ENCODE assay signal across 11 mouse cellular contexts in the genomic region with DNA sequence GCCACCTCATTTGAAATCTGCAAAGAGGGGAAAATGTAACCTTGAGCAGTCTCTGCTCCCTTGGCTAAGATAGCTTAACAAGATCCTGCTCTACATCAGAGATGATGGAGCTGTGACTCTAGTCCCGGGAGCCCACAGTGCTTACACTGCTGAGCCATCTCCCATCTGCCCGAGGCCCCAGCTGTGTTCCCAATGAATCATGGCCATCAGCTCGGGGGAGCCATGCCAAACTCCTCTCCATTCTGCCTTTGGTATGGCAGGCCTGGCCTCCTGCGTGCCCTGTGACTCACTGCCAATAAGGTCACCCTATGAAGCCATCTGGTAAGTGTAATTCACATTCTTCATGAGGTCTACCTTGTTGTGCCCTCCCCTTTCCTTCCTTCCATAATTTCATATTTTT. TPM values are rescaled to one million over a fixed set of nuclear protein-coding genes. Genes with fewer than 3 reads are reported as not detected.
DNase-seq lines count a peak whose midpoint lies in the region; ATAC-seq and TF ChIP-seq lines count a peak whose summit lies in the region.
"Had no signal": no experiment of that assay in that cellular context is flagged by ENCODE, and none has a peak within 500 bp of the region (broad histone marks: within the 10 kb centered on the region; RNA-seq: fewer than 3 reads in every experiment).

No protein-coding gene starts in this region.

- peaks cover 13% of the 10 kb centered on the region for H3K4me1 ChIP-seq in embryonic fibroblast, embryonic 13.5 days (ENCODE audit: control insufficient read depth, insufficient read depth, low read length)
- H3K4me1 ChIP-seq in liver, embryonic 11.5 days (replicated peaks; ENCODE audit: control insufficient read depth, insufficient read depth, low read length), result no peaks in the 10 kb centered on the region
- H3K4me1 ChIP-seq in forebrain, embryonic 16.5 days (replicated peaks; ENCODE audit: control insufficient read depth, insufficient read depth, low read length), result no peaks in the 10 kb centered on the region

- TF ChIP-seq CTCF in layer of hippocampus, adult 2 months (conservative IDR thresholded peaks at IDR 0.05), result no peak
- TF ChIP-seq CTCF in embryonic fibroblast, embryonic 13.5 days (IDR thresholded peaks at IDR 0.05; ENCODE audit: borderline replicate concordance, insufficient read depth, low read length), result no peak

- H3K9ac ChIP-seq in liver, embryonic 11.5 days (ENCODE audit: low read depth, low read length), result no peak overlapping the region
- no peak overlapping the region for H3K9ac ChIP-seq in forebrain, embryonic 16.5 days (replicated peaks; ENCODE audit: low read depth, low read length)

- no peak for TF ChIP-seq POLR2A in embryonic fibroblast, embryonic 13.5 days (IDR thresholded peaks at IDR 0.05; ENCODE audit: low read depth, low read length)

- no peaks in the 10 kb centered on the region for H3K36me3 ChIP-seq in liver, embryonic 11.5 days (ENCODE audit: control insufficient read depth, insufficient read depth, low read length)
- H3K36me3 ChIP-seq in forebrain, embryonic 16.5 days (ENCODE audit: control insufficient read depth, insufficient read depth), result no peaks in the 10 kb centered on the region

- no peaks in the 10 kb centered on the region for H3K27me3 ChIP-seq in liver, embryonic 11.5 days (replicated peaks; ENCODE audit: control insufficient read depth, insufficient read depth, low read length)
- H3K27me3 ChIP-seq in forebrain, embryonic 16.5 days (replicated peaks; ENCODE audit: control insufficient read depth, insufficient read depth, low read length), result no peaks in the 10 kb centered on the region
- H3K27me3 ChIP-seq: CH12.LX had no signal

- ATAC-seq in liver, embryonic 11.5 days (replicated peaks; ENCODE audit: low FRiP score), result no peak
- ATAC-seq in granulocyte monocyte progenitor cell, adult 5-6 weeks (replicated peaks; ENCODE audit: poor library complexity, severe bottlenecking), result no peak
- no peak for ATAC-seq in forebrain, embryonic 16.5 days

- 73% methylated on average over 4 of the region's 4 CpGs for WGBS in liver, embryonic 11.5 days
- 72% methylated on average over 4 of the region's 4 CpGs for WGBS in forebrain, embryonic 16.5 days

- no peak for DNase-seq in layer of hippocampus, adult 2 months (ENCODE audit: low spot score in 2 of 2)
- DNase-seq in layer of hippocampus, postnatal 25 days (ENCODE audit: extremely low spot score in 1 of 2, low spot score in 1 of 2), result no peak
- DNase-seq in Muller cell, postnatal 12 days (ENCODE audit: inconsistent ontology term), result peak; percentile 72
- peak; percentile 85 to 88 for DNase-seq in adrenal gland, postnatal 36 days
- no peak for DNase-seq in liver, embryonic 11.5 days (ENCODE audit: low spot score)
- DNase-seq: liver; lung, postnatal 4 days had no signal

- peak overlapping the region; percentile 39; the same call in 1 of the 2 replicates for H3K27ac ChIP-seq in layer of hippocampus, adult 2 months
- peak overlapping the region; percentile 45; the same call in 1 of the 2 replicates for H3K27ac ChIP-seq in embryonic fibroblast, embryonic 13.5 days (ENCODE audit: insufficient read depth, low read length)
- H3K27ac ChIP-seq in liver, embryonic 11.5 days (ENCODE audit: low read depth, low read length), result no peak overlapping the region
- H3K27ac ChIP-seq in forebrain, embryonic 16.5 days (ENCODE audit: low read length), result no peak overlapping the region

- H3K9me3 ChIP-seq in liver, embryonic 11.5 days (ENCODE audit: control insufficient read depth, low read length), result no peaks in the 10 kb centered on the region
- 0 out of 2 replicates have a peak, but pooled peaks cover 4% of the 10 kb centered on the region for H3K9me3 ChIP-seq in forebrain, embryonic 16.5 days (ENCODE audit: control insufficient read depth, low read length)

- no peak overlapping the region for H3K4me3 ChIP-seq in layer of hippocampus, adult 2 months
- H3K4me3 ChIP-seq in embryonic fibroblast, embryonic 13.5 days (ENCODE audit: insufficient read depth, low read length), result no peak overlapping the region
- no peak overlapping the region for H3K4me3 ChIP-seq in liver, embryonic 11.5 days (ENCODE audit: low read depth, low read length)
- H3K4me3 ChIP-seq in forebrain, embryonic 16.5 days (replicated peaks; ENCODE audit: low read length), result no peak overlapping the region

- H3K4me2 ChIP-seq in liver, embryonic 11.5 days, result no peak overlapping the region
- H3K4me2 ChIP-seq in forebrain, embryonic 16.5 days (ENCODE audit: low read length), result no peak overlapping the region

RNA-seq across cellular contexts. Expression of a gene that starts 57.4 kb away (rescaled TPM):
- 10 to 100 TPM; 42.7 to 45.3 TPM for total RNA-seq in layer of hippocampus, adult 2 months (2021)
- total RNA-seq in layer of hippocampus, postnatal 25 days (2021), result 10 to 100 TPM; 31.3 to 45.2 TPM
- total RNA-seq in adrenal gland, postnatal 36 days (2021), result 1 to 10 TPM; 1.3 to 4.7 TPM
- 7.9 and 9.1 TPM in 2 replicates for polyA plus RNA-seq in embryonic fibroblast, embryonic 13.5 days (2011; ENCODE audit: insufficient read length, low read depth, missing spikeins)
- polyA plus RNA-seq in liver, embryonic 11.5 days (2014; fragmentation: Nextera tagmentation; extraction: Ambion mirVana), result 1.3 TPM in 2 replicates
- 3.0 and 4.5 TPM in 2 replicates for total RNA-seq in granulocyte monocyte progenitor cell, adult 5-6 weeks (2014; fragmentation: Nextera tagmentation)
- total RNA-seq in granulocyte monocyte progenitor cell, adult 5-6 weeks (2017), result 2.1 and 2.4 TPM in 2 replicates
- polyA plus RNA-seq in forebrain, embryonic 16.5 days (2015; fragmentation: Nextera tagmentation; extraction: Ambion mirVana), result 13.0 and 14.7 TPM in 2 replicates

Comparison
In these comparisons a context has a peak if more than half of its experiments do, and no peak if none do; other contexts are left out.
1. DNase-seq: peak in Muller cell, postnatal 12 days (single experiment) and adrenal gland, postnatal 36 days (2 of 2); none in layer of hippocampus, adult 2 months (0 of 2), layer of hippocampus, postnatal 25 days (0 of 2) and liver, embryonic 11.5 days (single experiment).
2. H3K27ac ChIP-seq: peak in layer of hippocampus, adult 2 months (single experiment) and embryonic fibroblast, embryonic 13.5 days (single experiment); none in liver, embryonic 11.5 days (single experiment) and forebrain, embryonic 16.5 days (single experiment).
3. RNA of a gene that starts 57.4 kb away (total RNA-seq): 42.7 to 45.3 TPM in layer of hippocampus, adult 2 months and 31.3 to 45.2 TPM in layer of hippocampus, postnatal 25 days; 1.3 to 4.7 TPM in adrenal gland, postnatal 36 days and 2.1 to 4.5 TPM in granulocyte monocyte progenitor cell, adult 5-6 weeks; every median in the first group is over 4 times any median in the second.